Mouse (Mus musculus): ENCODE data around the gene Gjb1.

The Gjb1 gene

DNA sequence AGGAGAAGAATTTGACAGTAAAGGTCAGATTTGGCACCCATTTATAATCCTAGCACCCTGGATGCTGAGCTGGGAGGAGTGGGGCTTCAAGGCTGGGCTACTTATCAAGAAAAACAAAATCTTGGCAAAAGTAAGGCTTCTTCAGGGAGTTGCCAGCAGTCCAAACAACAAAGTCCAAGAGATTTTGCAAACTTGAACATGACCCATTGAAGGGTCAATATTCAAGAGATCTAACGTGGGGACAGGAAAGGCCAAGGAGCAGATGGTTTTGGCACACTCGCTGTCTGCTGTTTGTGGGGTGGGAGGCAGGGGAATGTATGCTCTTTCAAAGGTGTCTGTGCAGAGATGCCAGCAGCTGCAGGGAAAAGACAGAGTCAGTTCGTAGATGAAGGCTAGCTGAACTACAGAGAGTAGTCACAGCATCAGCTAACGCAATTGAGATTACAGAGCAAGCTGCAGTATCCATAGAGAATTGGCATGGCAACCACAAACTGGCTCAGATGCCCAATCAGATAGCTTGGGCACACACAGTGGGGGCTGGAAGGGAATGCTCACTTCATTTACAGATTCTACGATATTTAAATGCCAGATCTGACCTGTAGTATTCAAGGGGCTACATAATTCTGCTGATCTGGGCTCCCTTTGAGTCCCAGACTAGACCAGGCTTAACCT is 12.8 kb downstream of the Gjb1 start:
- in situ Hi-C loops (cut with MboI; ENCODE audit: unreplicated experiment in 2 of 2), result no loop called here

DNA sequence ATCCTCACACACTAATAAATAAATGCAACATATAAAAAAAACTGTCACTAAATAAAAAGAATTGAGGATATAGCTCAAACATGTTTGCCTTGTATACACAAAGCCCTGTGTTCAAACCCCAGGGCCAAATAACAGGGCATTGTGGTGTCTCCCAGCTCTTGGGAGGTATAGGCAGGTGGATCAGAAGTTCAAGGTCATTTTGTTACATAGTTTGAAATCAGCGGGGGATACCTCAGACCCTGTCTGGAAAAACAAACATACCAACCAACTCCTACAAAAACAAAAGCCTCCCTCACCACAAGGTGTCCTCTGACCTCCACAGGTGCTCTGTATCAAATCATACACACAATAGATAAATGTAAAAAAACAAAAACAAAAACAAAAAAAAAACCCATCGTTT is 18.2 kb downstream of the Gjb1 start:
- in situ Hi-C loops (cut with MboI; ENCODE audit: unreplicated experiment in 2 of 2), result no loop called here

DNA sequence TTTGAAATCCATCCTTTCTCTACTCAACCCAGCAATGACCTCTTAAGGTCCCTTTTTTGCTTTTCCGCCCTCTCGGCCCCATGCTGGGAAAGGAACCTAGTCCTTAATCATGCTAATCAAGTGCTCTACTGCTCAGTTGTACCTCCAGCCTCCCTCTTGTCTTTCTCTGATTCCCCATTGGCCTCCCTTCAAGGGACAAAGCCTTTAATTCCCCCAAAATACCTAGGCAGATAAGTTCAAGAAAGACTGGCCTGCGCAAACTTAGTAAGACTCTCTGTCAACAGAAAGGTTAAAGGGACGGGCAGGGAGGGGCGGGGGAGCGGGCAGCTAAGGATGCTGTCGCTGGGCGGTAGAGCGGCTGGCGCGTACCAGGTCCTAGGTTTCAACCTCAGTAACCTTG is 20.3 kb downstream of the Gjb1 start:
- in situ Hi-C loops (cut with MboI; ENCODE audit: unreplicated experiment in 2 of 2), result no loop called here

DNA sequence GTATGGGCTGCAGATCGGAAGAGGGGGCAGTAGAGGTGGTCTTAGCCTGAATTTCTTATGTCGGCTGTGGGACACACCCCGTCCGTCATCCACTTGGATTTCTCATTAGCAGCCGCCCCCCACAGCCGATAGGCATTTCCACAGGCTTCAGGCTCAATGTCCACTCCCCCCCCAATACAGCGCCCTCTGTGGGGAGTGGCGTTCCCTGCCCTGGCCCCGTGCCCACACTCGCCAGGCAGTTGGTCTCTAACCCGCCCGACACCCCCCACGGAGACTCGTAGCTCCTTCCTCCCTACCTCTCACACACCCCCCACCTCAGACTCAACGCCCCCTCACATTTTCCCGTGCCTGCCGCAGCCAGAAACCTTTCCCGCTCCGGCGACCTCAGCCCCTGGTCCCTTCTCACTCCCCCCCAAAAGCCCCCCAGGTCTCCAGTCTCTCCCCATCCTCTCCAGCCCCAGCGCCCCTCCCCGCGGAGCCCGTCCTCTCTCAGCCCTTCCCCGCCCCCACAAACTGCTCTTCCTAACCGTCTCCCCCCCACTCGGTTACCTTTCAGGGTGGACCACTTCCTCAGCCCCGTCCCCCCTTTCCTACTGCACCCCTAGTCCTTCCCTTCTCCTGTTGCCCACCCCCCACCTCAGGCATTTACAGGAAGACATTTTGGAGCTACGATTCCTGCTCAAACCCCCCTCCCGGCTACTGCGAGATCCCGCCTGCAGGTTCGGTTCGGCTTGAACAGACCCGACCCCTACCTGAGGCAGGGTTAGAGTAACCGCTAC is 43.0 kb downstream of the Gjb1 start:
- in situ Hi-C loops (cut with MboI; ENCODE audit: unreplicated experiment in 2 of 2), result no loop called here

- in situ Hi-C loops (cut with MboI; ENCODE audit: unreplicated experiment in 2 of 2), result loop anchor here in 1 of 2 experiments (10.0 kb wide), 1 partner anchor 85 kb away; no protein-coding TSS in a partner anchor
Observed at GRCm38 (mm10) chrX:101419725-101420699, 43.8 kb downstream of the Gjb1 start.

- in situ Hi-C loops (cut with MboI; ENCODE audit: unreplicated experiment in 2 of 2), result loop anchor here in 1 of 2 experiments (10.0 kb wide), 1 partner anchor 86 kb away; no protein-coding TSS in a partner anchor
Observed at GRCm38 (mm10) chrX:101420700-101421095, 44.5 kb downstream of the Gjb1 start, which contains the start of gene Zmym3. Gene Zmym3, minus strand, starts transcription at chrX:101420849.

DNA sequence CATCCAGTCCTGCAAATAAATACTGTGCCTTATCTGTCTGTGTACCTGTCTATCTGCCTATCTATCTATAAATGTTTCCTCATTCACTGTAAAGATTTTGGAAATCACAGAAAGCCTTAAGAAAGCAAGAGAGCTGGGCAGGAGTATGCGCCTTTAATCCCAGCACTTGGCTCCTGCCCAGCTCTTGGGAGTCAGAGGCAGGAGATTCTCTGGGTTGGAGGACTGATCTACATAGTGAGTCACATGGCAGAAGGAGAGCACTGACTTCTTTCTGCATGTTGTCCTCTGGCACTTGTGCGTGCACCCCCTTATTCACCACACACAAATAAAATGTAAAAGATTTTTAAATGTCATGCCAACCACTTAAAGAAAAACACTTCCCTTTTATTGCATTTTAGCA is 47.3 kb downstream of the Gjb1 start:
- in situ Hi-C loops (cut with MboI; ENCODE audit: unreplicated experiment in 2 of 2), result loop anchor here in 1 of 2 experiments (10.0 kb wide), 1 partner anchor 89 kb away; no protein-coding TSS in a partner anchor

GRCm38 (mm10) chrX:101427774-101428173 is 51.6 kb downstream of the Gjb1 start:
- in situ Hi-C loops (cut with MboI; ENCODE audit: unreplicated experiment in 2 of 2), result loop anchor here in 1 of 2 experiments (10.0 kb wide), 1 partner anchor 93 kb away; no protein-coding TSS in a partner anchor

GRCm38 (mm10) chrX:101428785-101429141 is 52.6 kb downstream of the Gjb1 start:
- in situ Hi-C loops (cut with MboI; ENCODE audit: unreplicated experiment in 2 of 2), result loop anchor here in 1 of 2 experiments (10.0 kb wide), 1 partner anchor 94 kb away; no protein-coding TSS in a partner anchor

DNA sequence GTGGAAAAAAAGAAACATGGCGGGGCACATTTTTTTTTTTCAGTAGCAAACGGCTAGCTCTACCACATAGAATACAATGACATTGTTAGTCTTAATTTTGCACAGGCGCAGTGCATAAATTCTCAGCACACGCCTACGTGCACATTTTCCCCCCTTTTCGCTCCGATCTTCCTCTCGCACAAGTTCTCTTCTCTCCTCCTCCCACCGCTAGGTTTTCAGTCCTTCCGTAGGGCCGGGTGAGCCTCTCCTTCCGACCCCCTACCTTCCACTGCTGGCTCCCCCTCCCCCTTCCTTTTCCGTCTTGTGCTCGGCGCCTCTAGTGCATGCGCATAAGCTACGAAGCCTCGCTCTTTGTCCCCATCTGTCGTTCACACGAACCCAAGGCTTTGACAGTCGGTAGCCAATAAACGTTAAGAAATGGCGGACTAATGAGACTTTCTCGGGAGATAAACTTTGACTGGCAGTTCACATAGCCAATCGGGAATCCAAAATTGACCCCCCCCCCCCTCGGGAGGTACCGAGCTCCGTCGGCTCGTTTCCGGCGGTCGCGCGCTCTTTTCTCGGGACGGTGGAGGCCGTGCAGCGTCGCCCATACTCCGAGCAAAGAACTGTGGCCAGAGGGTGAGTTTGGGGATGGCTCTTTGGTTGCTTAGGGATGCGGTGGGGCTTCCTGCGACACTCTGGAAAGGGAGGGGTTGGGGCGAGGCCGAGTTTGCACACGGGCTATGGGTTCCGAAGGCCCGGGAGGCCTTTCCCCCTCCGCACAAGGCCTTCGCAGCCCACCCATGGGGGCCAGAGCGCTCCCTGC is 53.2 kb downstream of the Gjb1 start, which contains the start of gene Nono:
TSS of gene Nono (plus strand) at position 177 of the 808 bp plus-strand sequence.
- in situ Hi-C loops (cut with MboI; ENCODE audit: unreplicated experiment in 2 of 2), result loop anchor here in 1 of 2 experiments (10.0 kb wide), 1 partner anchor 95 kb away; no protein-coding TSS in a partner anchor

DNA sequence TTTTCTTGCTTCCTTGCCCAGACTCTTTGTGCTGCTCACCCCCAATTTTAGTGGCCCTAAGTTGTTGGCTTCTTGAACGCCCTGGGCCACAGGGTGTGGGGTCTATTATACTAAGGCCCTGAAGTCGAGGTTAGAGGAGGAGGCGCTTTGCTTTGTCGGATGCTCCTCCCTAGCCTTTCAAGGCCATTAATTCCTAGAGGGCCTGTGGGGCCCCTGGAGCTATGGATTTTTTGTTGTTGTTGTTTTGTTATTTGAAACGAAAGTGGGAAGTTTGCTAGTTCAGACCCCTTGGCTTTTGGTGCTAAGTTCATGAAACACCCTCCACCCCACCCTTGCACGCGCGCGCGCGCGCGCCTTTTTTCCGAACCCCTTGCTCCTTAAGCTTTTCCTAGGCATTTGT is 53.8 kb downstream of the Gjb1 start:
- in situ Hi-C loops (cut with MboI; ENCODE audit: unreplicated experiment in 2 of 2), result loop anchor here in 1 of 2 experiments (10.0 kb wide), 1 partner anchor 95 kb away; no protein-coding TSS in a partner anchor

All from v-Abl transformed pro-B cells (cell line).